Mouse (Mus musculus): ENCODE results near the gene Tprkb. TPM values are rescaled to one million over a fixed set of nuclear protein-coding genes. Genes with fewer than 3 reads are reported as not detected.
"Not testable (repeated sequence)": the region's sequence is repeated elsewhere in the genome, so short reads cannot be mapped to it uniquely, and the experiment has no call there.

Gene Tprkb
- polyA plus RNA-seq, 1 experiment from 2014 or later = 51.6 TPM

DNA sequence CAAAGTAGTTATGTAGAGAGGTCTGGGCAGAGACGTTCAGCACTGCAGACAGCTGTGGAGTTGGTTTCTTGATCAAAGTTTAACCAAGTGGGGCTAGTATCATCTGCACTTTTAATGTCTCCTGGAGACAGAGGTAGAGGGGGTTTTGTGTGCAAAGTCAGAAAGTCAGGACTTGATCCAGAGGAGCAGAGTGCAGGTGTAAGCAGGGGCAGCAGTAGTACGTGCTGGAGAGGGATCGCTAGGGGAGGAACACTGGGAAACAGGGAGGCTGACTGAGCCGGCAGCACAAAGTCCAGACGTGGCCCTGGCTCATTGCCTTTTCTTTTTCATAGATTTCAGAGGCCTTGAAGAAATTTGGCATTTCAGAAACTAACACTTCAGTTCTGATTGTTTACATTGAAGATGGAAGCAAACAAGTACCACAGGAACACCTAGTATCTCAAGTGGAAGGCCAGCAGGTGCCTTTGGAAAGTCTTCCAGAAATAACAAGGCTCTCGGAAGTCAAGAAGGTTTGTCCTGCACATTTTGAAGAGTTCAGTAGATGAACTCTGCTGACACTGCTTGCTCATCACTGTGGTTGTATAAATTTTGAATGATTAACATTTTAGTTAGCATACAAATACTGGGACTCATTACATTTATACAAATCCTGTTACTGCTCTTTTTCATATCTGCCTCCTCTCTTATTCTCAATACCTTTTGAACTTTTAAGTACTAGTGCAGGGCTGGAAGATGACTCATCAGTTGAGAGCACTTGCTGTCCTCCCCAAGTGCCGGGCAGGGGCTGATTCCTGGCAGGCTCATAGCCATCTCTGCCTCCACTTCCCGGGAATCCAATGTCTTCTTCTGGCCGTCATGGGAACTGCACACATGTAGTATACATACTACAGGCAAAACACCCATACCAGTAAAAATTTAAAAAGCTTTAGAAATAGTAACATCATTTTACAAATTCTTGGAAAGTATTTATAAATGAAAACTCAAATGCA is 16.1 kb downstream of the Tprkb start:
- Histone ChIP-seq H3K27ac (ENCODE audit: low read depth, low read length) (no peak overlapping the region), H3K27me3 (ENCODE audit: control insufficient read depth, insufficient read depth, low read length) (no peaks in the 10 kb centered on the region), H3K4me1 (ENCODE audit: control insufficient read depth, insufficient read depth, low read length) (no peaks in the 10 kb centered on the region), H3K36me3 (ENCODE audit: control insufficient read depth, insufficient read depth, low read length) (peaks cover 16% of the 10 kb centered on the region), H3K9me3 (ENCODE audit: control insufficient read depth, low read length) (no peaks in the 10 kb centered on the region), H3K4me2 (ENCODE audit: low read depth, low read length) (no peak overlapping the region), H3K4me3 (ENCODE audit: low read depth, low read length) (no peak overlapping the region), H3K9ac (replicated peaks; ENCODE audit: low read depth, low read length) (no peak overlapping the region)
- 92% methylated on average over 9 of the region's 9 CpGs for WGBS
- ATAC-seq (ENCODE audit: low read depth) = no peak

DNA sequence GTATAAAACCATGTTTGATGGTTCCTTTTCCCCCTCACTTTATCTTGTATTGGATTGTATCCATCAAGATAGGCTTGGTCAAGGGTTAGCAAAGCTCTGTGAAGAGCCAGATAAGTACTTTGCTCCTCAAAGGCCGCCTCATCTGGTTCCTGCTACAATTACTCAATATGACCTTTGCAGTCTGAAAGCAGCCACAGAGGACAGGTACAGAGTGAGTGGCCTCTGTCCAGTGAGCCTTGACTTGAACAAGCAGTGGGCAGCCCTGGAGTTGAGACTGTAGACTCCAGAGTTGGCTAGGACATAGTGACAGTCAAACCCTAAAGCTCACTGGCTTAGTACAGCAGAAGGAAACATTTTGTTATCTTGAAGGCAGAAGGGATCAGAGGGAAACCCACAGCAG is 17.6 kb downstream of the Tprkb start:
- WGBS = 83% methylated on average over 1 of the region's 1 CpGs
- H3K36me3 ChIP-seq (ENCODE audit: control insufficient read depth, insufficient read depth, low read length) = peaks cover 16% of the 10 kb centered on the region
- no peak for ATAC-seq (ENCODE audit: low read depth)
- no peak overlapping the region for H3K4me3 ChIP-seq (ENCODE audit: low read depth, low read length)
- H3K9me3 ChIP-seq (ENCODE audit: control insufficient read depth, low read length) = no peaks in the 10 kb centered on the region
- H3K27me3 ChIP-seq (ENCODE audit: control insufficient read depth, insufficient read depth, low read length) = no peaks in the 10 kb centered on the region
- no peaks in the 10 kb centered on the region for H3K4me1 ChIP-seq (ENCODE audit: control insufficient read depth, insufficient read depth, low read length)
- no peak overlapping the region for H3K4me2 ChIP-seq (ENCODE audit: low read depth, low read length)
- no peak overlapping the region for H3K9ac ChIP-seq (replicated peaks; ENCODE audit: low read depth, low read length)
- H3K27ac ChIP-seq (ENCODE audit: low read depth, low read length) = no peak overlapping the region

GRCm38 (mm10) chr6:85934047-85934446 is 22.4 kb downstream of the Tprkb start:
- Histone ChIP-seq H3K27me3 (ENCODE audit: control insufficient read depth, insufficient read depth, low read length) (no peaks in the 10 kb centered on the region), H3K4me1 (ENCODE audit: control insufficient read depth, insufficient read depth, low read length) (no peaks in the 10 kb centered on the region), H3K9me3 (ENCODE audit: control insufficient read depth, low read length) (no peaks in the 10 kb centered on the region), H3K4me3 (ENCODE audit: low read depth, low read length) (no peak overlapping the region), H3K36me3 (ENCODE audit: control insufficient read depth, insufficient read depth, low read length) (no peaks in the 10 kb centered on the region; the same call in 1 of the 2 replicates), H3K27ac (ENCODE audit: low read depth, low read length) (no peak overlapping the region), H3K9ac (replicated peaks; ENCODE audit: low read depth, low read length) (no peak overlapping the region), H3K4me2 (ENCODE audit: low read depth, low read length) (no peak overlapping the region)
- 86% methylated on average over 8 of the region's 8 CpGs for WGBS
- ATAC-seq (ENCODE audit: low read depth) = no peak

DNA sequence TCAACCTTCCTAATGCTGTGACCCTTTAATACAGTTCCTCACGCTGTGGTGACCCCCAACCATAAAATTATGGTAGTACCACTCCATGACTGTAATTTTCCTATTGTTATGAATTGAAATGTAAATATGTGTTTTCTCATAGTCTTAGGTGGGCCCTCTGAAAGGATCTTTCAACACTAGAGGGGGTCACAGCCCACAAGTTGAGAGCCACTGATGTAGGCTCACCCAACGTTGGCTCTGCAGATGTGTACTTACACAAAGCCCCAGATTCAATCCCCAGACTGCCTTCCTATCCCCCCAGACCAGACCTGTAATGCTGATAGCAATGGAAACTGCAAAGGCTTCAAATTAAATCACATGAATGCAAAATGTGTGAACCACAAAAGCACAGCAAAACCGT is 24.0 kb downstream of the Tprkb start:
- WGBS = 68% methylated on average over 3 of the region's 3 CpGs
- no peak overlapping the region for H3K4me3 ChIP-seq (ENCODE audit: low read depth, low read length)
- H3K9me3 ChIP-seq (ENCODE audit: control insufficient read depth, low read length) = no peaks in the 10 kb centered on the region
- no peaks in the 10 kb centered on the region; the same call in 1 of the 2 replicates for H3K36me3 ChIP-seq (ENCODE audit: control insufficient read depth, insufficient read depth, low read length)
- no peaks in the 10 kb centered on the region for H3K4me1 ChIP-seq (ENCODE audit: control insufficient read depth, insufficient read depth, low read length)
- H3K9ac ChIP-seq (replicated peaks; ENCODE audit: low read depth, low read length) = no peak overlapping the region
- H3K4me2 ChIP-seq (ENCODE audit: low read depth, low read length) = no peak overlapping the region
- H3K27me3 ChIP-seq (ENCODE audit: control insufficient read depth, insufficient read depth, low read length) = no peaks in the 10 kb centered on the region
- no peak overlapping the region for H3K27ac ChIP-seq (ENCODE audit: low read depth, low read length)
- ATAC-seq (ENCODE audit: low read depth) = no peak

DNA sequence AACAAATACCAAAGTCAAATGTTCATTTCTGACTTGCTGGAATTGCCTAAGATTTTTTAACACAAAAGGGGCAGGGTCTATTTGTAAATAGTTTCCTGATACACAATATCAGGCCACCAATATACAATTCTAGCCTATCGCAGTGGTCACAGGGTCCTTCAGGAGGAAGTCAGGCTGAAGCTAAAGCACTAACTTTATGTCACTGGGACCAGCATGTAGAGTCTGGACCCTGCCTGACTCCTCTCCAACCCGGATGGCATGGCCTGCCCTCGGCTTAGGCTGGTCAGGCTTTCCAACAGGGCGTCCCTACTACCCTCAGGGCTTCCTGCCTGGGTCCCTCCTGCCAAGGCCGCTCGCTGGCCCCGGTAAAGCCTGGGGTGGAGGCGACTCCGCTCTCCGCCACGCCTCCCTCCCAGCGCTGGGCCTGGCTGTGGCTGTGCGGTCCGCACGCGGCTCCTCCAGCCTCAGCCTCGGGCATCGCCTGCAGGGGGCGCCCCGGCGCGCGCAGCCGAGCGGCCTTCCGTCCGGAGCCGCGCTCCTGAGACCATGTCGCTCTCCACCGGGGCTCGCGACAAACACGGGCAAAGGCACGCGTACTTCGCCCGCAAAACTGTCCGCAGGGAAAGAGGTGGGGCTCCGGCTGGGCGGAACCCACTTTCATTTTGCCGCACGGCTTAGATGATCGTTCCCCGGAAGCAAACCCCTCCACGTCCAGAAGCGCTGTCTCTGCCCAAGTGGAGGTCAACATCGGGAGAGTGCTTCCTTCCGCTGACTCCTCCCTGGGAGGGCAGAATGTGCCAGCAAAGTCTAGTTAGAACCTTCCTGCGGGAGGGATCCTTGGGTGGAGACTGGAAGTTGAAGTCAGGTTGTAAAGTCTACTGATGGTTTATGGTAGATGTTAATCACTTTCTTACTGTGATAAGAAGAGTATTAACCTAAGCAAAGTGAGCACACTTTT is 25.1 kb downstream of the Tprkb start:
- not testable (repeated sequence) for H3K27ac ChIP-seq (ENCODE audit: low read depth, low read length); H3K4me1 ChIP-seq (ENCODE audit: control insufficient read depth, insufficient read depth, low read length); H3K27me3 ChIP-seq (ENCODE audit: control insufficient read depth, insufficient read depth, low read length); H3K36me3 ChIP-seq (ENCODE audit: control insufficient read depth, insufficient read depth, low read length); H3K9me3 ChIP-seq (ENCODE audit: control insufficient read depth, low read length)
- 2% methylated on average over 42 of the region's 50 CpGs for WGBS
- Histone ChIP-seq H3K4me3 (ENCODE audit: low read depth, low read length) (peak overlapping the region; percentile 41), H3K9ac (replicated peaks; ENCODE audit: low read depth, low read length) (peak overlapping the region; percentile 51), H3K4me2 (ENCODE audit: low read depth, low read length) (peak overlapping the region; percentile 52)
- ATAC-seq (ENCODE audit: low read depth) = peak; percentile 95

DNA sequence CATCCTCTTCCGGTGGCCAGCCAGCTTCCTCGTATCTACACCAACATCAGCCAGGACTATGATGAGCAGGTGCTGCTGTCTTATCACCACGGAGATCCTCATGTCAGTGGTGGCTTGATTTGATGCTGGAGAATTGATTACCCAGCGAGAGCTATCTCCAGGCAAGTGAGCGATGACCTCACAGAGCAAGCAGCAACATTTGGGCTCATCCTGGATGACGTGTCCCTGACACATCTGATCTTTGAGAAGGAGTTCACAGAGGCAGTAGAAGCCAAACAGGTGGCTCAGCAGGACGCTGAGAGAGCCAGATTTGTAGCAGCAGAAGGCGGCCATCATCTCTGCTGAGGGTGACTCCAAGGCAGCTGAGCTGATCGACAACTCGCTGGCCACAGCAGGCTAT is 27.0 kb downstream of the Tprkb start:
- H3K27me3 ChIP-seq (ENCODE audit: control insufficient read depth, insufficient read depth, low read length) = no peaks in the 10 kb centered on the region
- H3K4me3 ChIP-seq (ENCODE audit: low read depth, low read length) = no peak overlapping the region
- no peaks in the 10 kb centered on the region for H3K9me3 ChIP-seq (ENCODE audit: control insufficient read depth, low read length)
- WGBS = 86% methylated on average over 10 of the region's 10 CpGs
- no peak overlapping the region for H3K4me2 ChIP-seq (ENCODE audit: low read depth, low read length)
- no peak overlapping the region for H3K27ac ChIP-seq (ENCODE audit: low read depth, low read length)
- H3K9ac ChIP-seq (replicated peaks; ENCODE audit: low read depth, low read length) = no peak overlapping the region
- peaks cover 8% of the 10 kb centered on the region; the same call in 1 of the 2 replicates for H3K36me3 ChIP-seq (ENCODE audit: control insufficient read depth, insufficient read depth, low read length)
- no peak for ATAC-seq (ENCODE audit: low read depth)
- no peaks in the 10 kb centered on the region for H3K4me1 ChIP-seq (ENCODE audit: control insufficient read depth, insufficient read depth, low read length)

- Histone ChIP-seq H3K27me3 (ENCODE audit: control insufficient read depth, insufficient read depth, low read length) (no peaks in the 10 kb centered on the region), H3K9ac (replicated peaks; ENCODE audit: low read depth, low read length) (no peak overlapping the region), H3K27ac (ENCODE audit: low read depth, low read length) (no peak overlapping the region), H3K4me2 (ENCODE audit: low read depth, low read length) (no peak overlapping the region), H3K4me3 (ENCODE audit: low read depth, low read length) (no peak overlapping the region), H3K9me3 (ENCODE audit: control insufficient read depth, low read length) (no peaks in the 10 kb centered on the region), H3K4me1 (ENCODE audit: control insufficient read depth, insufficient read depth, low read length) (no peaks in the 10 kb centered on the region), H3K36me3 (ENCODE audit: control insufficient read depth, insufficient read depth, low read length) (peaks cover 33% of the 10 kb centered on the region; the same call in 1 of the 2 replicates)
- no peak for ATAC-seq (ENCODE audit: low read depth)
- WGBS = 100% methylated on average over 3 of the region's 3 CpGs
These were observed 30.8 kb downstream of the Tprkb start for GRCm38 (mm10) chr6:85942469-85942868.

DNA sequence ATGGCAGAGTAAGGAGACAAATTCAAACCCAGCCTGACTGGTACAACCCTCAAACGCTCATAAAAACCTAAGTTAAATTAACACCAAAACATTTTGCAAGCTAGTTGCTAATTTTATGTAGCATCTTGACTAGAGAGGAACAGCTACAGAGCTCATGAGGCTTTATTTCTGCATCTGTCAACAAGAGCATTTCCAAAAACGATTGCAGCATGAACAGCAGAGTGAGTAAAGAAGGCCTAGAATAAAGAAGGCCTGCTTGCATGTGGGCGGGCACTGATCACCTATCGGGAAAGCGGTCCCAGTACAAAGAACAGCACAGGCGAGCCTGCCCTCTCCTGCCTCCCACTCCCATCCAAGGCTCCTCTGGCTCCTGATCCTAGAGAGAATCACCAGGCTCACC is 36.9 kb downstream of the Tprkb start:
- Histone ChIP-seq H3K36me3 (ENCODE audit: control insufficient read depth, insufficient read depth, low read length) (peaks cover 67% of the 10 kb centered on the region), H3K9ac (replicated peaks; ENCODE audit: low read depth, low read length) (no peak overlapping the region), H3K9me3 (ENCODE audit: control insufficient read depth, low read length) (no peaks in the 10 kb centered on the region), H3K4me3 (ENCODE audit: low read depth, low read length) (no peak overlapping the region), H3K27ac (ENCODE audit: low read depth, low read length) (no peak overlapping the region), H3K4me2 (ENCODE audit: low read depth, low read length) (no peak overlapping the region), H3K27me3 (ENCODE audit: control insufficient read depth, insufficient read depth, low read length) (no peaks in the 10 kb centered on the region), H3K4me1 (ENCODE audit: control insufficient read depth, insufficient read depth, low read length) (no peaks in the 10 kb centered on the region)
- ATAC-seq (ENCODE audit: low read depth) = no peak
- WGBS = 88% methylated on average over 6 of the region's 6 CpGs

All from neural tube, embryonic 14.5 days (tissue).